Mouse (Mus musculus) c-Kit-positive CD71-positive TER-119-positive erythroid progenitor cells, embryonic 14.5 days (primary cell): Measurements from ENCODE around the gene Mfsd6.
"Not testable (repeated sequence)": the region's sequence is repeated elsewhere in the genome, so short reads cannot be mapped to it uniquely, and the experiment has no call there.

Experiments
- DNase-seq: peaks from one replicate; pipeline ENCODE4 v3.0.0-alpha.2; 2013; ENCODE audit warnings: low spot score

Mfsd6 gene

DNA sequence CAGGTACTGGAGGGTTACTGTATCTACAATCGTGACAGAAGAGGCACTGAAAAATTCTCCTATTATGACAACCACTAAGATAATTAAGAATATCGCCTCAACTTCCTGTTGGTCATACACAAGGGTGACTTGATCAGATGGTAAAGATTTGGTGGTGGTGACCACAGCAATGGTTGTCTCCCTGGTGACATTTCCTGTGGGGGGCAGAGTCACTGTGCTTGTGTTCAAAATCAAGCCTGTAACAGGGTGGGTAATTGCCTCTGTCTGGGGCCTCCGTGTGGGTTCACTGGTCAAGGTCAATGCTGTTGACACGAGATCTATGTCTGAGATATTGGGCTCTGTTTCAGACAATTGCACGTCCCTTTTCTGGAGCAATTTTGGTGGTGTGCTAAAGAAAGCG lies 18.5 kb downstream of the Mfsd6 start:
- no peak for DNase-seq

DNA sequence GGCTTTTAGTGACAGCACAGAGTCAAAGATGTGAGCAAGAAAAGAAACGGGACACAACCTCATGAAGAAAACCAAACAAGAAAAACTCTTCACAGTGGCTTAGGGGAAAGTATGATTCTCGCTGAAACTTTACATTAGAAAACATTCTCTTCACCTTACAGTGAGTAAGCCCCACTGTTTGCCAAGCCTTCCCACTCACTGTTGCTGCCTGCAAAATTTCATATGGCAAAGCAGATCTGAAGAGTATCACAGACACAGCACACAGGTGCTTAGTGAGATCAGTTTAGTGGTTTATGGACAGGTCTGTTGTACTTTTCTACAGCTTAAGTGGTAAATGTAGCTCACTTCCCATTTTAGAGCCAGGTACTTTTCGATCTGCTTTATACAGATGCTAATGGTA lies 20.2 kb downstream of the Mfsd6 start:
- DNase-seq = no peak

DNA sequence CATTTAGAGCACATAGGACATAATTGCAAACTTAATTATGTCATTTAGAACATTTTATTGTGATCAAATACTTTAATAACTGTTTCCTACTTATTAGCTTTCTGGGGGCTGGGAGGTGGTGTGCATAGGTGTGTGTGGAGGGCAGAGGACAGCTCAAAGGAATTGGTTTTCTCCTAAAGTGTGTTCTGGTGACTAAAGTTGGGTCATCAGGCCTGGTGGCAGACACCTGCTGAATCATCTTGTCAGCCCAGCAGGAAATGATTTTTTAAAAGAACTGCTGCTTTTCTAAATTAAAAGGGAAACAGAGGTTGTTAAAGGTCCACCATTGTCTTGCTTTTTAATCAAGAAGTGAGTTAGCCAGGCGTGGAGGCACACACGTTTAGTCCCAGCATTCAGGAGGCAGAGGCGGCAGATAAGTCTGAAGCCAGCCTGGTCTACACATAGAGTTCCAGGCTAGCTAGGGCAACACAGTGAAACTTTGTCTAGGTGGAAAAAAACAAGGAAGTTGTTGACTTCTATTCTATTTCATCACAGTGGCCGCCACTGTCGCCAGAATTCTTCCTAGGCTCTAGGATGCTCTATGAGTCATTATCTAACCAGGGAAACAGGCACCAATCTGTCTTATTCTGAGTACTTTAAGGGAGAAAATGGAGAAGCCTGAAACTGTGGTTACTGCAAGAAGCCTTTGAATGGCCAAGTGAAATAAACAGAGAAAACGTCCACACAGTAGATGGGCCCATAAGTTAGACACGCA lies 24.3 kb downstream of the Mfsd6 start:
- no peak for DNase-seq

DNA sequence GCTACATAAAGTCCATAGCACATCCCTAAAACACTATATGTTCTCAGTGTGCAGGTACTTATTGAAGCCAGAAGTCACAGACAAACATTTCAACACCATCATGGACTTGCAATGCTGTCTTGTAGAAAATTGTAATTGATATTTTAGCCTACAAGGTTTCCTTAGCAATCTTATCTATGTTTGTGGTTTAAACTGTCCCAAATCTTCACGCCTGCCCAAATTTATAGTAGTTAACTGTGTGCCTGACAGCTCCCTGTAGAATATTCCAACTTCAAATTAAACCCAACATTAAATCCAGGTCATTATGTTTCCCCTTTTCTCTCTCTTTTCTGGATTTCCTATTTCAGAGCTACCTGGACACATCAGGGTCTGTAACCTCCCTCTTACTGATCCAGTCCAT lies 25.3 kb downstream of the Mfsd6 start:
- DNase-seq = no peak

DNA sequence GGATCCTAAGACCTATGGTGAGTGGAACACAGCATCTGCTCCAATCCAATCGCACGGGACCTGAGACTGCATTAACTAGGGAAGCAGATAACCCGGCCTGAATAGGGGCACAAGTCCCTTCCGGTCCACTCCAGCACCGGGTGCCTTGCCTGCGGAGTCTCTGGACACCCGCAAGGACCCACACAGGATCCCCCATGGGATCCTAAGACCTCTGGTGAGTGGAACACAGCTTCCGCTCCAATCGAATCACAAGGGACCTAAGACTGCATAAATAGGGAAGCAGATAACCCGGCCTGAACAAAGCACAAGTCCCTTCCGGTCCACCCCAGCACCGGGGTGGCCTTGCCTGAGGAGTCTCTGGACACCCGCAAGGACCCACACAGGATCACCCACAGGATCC lies 32.8 kb downstream of the Mfsd6 start:
- not testable (repeated sequence) for DNase-seq

DNA sequence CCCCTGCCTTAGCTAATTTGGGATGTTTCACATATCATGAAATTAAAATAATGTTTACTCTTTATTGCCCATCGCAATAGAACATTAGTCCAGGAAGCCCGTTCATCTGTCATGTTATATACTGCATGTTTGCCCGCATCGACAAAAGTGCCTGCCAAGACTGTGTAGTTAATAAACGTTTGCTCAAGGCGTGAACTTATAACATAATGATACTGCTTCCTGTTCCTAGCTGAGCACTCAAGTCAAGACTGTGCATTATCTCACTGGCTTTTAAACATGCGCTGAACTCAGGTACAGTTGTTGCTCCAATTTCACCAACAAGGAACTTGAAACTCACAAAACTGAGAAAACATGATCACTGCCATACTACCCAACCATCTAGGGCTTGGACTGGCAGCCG lies 39.6 kb downstream of the Mfsd6 start:
- no peak for DNase-seq

DNA sequence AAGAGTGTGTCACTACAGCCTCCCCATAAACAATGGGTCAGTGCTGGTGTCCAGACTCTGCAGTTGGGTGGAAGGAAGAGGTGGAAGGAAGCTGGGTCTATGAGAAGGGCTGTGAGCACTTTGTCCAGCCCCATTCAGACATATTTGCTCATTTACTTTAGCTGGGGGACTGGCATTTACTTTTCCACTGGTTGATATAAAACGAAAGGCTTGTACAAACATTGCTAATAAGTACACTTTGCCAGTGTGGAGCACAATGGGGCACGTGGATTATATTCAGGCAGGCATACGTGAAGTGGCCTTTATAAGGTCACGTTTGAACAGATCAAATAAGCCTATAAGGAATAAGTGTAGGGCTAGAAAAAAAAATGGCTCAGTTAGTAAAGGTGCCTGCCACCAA lies 43.7 kb downstream of the Mfsd6 start:
- DNase-seq = no peak

DNA sequence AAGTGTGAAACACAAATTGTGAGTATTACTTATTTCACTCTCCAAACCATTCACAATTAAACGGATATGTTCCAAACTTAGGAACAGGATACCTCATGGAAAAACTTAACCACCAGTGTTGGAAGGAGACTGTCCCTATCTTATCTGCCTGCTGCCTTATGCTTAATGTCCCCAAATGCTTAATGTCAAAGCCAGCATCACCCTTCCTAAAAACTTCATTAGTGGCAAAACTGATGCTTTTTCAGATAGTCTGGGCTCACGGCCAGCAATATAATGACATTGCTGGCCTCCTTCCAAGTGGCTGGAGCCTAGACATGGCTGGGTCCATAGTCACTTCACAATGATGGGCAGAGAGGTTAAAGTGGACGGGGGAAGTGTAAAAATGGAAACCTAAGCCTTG lies 50.6 kb downstream of the Mfsd6 start:
- no peak for DNase-seq

DNA sequence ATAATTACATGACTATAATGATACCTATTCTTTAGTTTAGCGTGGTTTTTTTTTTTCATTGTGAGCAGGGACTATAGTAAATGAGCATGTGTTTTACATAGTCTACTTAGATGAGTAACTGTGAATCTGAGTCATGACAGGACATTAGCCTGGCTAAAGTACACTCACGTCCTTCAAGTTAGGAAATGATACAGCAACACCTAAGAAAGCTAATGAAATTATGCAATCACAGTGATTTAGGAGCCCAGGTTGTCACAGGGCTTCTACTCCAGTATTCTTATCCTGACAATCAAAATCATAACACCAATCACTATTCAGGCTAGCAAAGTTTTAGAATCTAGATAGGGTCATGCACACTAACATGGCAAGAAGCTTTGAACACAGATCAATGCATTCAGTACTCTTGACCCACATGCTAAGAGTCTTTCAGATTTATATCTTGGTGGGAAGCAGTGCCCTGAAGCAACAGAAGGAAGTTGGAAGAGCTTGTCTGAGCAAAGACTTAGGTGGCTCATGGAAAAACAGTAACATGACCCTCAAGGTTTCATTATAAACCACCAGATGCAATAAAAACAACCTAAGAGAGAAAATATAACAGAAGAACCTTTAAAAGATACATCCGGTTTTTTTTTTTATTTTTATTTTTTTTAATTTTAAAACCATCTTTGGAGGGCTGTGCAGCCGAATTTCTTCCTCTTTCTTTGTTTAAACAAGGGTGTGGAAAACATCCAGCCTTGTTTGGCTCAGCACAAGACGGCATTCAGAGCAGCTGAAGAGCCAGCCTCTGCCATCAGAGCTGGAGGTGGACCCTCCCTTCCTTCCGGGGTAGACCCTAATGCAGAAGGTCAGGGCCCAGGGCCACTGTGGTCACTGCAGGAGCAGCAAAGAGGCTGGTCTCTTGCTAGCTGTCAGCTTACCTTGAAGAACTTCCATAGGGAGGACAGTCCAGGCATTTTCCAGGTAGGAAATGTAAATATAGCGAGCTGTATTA lies 51.4 kb downstream of the Mfsd6 start:
- DNase-seq = no peak

DNA sequence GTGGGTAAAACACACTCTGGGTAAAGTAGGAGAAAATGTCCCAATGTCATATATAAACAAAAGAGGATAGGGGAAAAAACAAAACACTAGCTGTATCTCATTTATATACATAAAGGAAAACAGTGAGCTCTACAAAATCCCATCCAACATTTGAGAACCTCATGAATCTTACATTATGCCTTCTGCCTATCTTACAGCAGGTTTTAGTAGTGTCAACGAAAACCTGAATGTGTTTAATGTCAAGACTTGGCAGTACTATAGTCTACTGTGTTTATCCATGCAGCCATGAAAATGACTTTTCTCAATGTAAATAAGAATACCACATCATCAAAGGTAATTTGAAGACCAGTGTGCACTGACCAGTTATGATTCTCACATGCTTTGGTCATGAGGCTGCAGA lies 57.3 kb downstream of the Mfsd6 start:
- DNase-seq = no peak

DNA sequence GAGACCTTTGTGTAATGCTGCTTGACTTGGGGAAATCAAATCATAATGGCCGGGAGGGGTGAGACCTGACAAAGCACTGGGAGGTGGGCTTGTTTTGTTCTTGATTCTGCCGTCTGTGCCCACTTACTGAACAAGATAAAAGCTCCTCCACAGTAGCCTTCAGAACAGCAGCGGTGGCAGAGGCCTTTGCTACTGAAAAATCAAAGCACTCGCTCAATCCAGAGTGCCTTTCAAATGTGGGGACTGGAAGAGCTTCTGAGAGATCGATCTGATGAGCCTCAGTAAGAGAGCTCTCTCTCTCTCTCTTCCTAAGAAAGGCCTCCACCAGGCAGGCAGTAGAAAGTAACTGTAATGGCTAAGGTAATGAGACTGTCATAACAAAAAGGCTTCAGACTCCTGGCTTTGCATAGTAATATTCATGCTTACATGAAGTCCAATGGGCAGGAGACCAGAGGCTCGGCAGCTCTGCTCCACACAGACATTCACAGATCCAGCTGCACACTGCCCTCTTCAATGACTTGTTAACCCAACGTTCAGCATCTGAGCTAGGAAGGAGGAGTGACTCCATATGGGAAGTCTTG lies 58.4 kb downstream of the Mfsd6 start:
- no peak for DNase-seq

DNA sequence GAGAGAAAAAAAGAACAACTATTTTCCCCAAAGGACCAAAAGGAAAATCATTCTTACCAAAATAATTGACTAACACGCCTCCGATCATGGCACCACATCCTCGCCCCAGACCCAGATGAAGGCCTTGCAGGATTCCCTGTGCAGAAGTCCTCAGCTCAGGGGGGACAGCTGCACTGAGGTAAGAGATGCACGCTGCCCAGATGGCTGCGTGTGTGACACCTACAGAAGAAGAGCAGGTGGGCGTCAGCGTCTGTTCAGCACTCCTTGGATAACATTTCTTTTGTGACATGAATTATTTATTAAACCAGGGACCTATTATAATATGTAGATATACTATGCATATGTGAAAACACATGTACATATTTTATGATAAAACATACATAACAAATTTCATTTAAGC lies 64.0 kb downstream of the Mfsd6 start:
- DNase-seq = no peak

DNA sequence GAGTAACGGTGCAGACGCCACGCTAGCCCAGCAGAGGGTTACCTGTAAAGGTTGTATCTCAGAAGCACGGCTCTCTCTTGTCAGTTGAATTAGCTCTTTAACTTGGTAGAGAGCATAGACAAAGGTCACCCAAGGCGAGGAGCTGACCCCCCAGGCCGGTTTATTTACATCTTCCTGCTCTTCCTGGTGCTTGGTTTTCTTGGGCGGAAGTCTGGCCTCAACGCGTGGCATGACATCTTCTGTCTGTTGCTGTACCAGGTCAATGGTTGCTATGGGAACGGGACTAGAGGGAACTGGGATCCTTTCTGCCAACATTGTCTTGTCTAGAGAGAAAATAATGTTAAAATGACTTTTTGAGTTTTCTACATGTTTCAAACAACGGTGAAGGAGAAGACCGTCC lies 66.5 kb downstream of the Mfsd6 start:
- DNase-seq = no peak

DNA sequence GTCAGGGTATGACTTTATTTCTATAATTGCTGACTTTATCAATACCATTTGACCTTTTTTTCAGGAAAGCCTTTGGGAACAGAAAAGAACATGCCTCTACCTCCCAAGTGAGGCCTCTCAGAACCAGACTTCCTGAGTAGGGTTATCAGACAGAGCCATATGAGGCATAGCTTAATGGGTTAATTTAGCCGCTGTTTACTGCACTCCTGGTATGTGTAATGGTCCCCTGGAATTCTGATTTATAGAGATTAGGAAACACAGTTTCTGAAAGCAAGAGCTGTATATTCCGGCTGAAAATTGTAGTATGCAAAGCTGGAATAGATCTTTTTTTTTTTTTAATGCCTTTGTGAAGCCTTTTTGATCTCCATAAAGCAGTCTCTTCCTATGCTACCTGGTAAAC lies 67.0 kb downstream of the Mfsd6 start:
- DNase-seq = no peak

DNA sequence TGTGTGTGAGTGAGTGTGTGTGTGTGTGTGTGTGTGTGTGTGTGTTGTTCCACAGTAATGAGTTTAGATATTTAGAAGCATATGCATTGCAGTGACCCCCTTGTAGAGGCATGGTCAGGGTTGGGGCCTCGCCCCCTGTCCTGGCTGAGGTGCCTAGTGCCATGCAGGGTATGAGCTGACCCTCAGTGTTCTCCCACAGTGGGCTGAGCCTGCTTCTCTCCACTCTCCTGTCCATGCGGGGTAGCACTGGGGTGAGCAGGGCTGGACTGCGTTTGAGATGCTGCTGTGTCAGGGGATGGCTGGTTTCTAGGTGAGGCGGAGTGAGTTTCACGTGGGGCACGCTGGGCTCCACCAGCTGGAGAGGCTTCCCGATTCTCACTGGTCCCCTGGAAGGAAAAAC lies 69.1 kb downstream of the Mfsd6 start:
- no peak for DNase-seq

DNA sequence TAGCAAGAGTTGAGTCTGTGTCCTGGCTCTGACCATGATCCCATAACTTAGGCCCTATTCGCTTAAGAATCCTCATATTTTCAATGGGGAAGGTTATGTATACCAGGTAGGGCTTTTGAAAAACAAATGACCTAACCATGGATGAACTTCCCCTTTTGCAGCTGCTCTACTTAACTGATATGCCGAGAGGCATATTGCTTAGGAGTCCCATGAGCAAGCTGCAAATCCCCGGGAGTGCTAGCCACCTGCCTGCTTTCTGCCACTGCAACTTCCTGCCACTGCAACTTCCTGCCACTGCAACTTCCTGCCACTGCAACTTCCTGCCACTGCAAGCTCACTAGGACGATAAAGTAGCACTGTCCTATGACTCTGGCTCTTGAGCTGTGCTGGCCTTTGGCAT lies 72.1 kb downstream of the Mfsd6 start:
- no peak for DNase-seq

DNA sequence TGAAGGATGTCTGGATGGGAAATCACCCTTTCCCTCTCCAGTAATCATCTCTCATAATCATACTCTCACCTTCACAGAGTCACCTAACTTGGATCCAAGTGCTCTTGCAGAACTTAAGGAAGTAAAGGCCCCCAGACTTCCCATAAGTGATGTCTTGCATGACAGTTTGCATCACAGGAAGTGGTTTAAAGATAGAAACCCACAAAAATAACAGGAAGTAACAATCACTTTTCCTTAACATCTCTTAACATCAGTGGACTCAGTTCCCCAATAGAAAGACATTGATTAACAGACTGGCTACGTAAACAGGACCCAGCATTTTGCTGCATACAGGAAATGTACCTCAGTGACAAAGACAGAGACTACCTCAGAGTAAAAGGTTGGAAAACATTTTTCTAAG lies 73.9 kb downstream of the Mfsd6 start:
- no peak for DNase-seq

DNA sequence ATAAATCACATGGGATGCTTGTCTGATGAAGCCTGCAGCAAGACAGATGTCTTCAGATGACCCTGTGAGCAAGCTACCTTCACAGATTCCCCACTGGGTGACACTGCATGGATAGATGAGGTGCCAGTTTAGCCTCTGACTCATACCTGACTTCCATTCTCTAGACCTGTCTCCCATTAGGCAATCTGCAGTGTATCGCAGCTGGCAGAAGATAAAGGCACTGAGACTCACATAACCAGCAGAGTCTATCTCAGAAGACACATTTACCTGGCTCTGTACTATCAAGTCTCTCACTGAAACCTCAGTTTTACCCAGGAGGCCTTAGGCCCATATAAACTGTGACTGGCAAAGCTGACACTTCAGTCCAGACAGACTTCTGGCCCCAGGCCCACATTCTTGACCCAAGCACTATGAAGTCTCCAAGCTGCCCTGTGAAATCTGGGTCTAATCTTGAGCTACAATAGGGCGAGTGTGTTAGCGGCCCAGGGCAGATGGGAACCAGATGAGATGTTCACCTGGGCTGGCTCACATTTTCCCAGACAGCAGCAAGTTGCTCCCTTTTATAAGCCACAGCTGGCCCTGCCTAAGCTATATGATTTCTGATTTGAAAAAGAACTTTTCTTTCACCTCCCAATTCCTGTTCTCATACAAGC lies 74.5 kb downstream of the Mfsd6 start:
- DNase-seq = no peak

DNA sequence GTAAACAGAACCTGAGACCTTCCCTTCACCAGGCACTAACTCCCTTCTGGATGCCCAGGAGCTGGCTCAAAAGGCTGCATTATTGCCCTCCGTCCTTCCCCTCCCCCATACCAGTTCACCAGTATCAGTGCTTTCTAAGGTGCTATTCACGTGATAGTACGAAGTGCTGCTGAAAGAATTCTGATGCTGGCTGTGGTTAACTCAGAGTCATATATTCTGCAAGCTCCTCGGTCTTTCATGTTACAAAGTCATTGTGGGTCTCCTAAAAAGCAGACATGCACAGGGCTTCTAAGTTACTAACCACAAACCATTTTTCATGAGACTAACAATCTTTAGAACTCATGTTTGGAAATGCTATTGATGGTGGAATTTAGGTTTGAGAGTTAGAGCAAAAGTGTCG lies 77.2 kb downstream of the Mfsd6 start:
- no peak for DNase-seq

DNA sequence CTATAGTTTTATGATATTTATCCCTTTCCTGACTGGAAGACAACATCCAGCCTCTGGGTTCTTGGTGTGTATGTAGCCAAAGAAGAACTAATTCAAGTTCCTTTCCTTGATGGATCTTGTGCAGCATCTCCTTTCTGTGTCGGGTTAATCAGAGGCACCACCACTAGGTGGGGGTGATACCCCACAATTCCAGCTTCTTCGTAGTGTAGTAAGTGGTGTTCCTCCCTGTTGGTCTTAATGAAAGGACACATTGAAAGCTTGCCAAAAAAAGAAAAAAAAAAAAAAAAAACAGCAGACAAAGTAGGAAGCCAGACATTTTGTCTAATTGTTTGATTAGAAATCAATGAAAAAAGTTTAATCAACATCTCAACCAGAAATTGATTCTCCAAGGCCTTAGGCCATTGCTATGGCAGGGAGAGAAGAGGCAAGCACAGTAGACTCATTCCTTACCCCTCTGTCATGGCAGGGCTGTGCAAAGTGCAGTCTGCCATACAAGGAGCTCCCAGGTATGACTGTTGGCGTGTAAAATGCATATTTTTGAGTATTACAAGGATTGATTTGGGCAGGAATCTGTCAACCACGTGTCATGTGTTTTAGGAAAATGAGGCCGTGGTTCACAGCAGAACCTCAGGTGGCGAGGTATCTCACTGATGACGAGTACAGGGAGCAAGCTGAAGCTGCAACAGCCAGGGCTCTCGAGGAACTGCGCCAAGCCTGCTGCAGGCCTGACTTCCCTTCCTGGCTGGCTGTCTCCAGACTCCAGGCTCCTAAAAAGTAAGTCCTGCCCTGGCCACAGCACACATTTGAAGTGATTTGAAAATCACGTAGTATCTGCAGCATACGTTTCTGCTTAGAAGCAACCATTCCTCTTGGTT lies 78.9 kb downstream of the Mfsd6 start:
- peak; percentile 15 for DNase-seq

DNA sequence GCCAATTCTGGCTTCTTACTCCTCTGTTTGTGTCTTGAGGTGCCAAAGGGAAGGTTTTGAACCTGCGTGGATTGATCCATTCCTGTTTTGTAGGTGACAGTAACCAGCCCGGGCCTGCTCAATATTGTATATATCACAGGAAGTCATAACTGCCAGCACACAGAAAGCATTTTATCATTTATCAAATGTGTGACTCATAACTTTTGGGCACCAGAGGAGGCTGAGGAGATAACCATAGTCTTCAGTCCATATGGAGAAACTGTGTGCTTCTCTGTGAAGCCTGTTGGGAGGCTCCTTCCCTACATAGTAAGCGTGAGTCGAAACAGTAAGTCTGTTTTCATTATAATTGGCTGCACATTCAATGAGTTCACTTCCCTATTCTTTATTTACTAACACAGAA lies 86.5 kb downstream of the Mfsd6 start:
- no peak for DNase-seq

DNA sequence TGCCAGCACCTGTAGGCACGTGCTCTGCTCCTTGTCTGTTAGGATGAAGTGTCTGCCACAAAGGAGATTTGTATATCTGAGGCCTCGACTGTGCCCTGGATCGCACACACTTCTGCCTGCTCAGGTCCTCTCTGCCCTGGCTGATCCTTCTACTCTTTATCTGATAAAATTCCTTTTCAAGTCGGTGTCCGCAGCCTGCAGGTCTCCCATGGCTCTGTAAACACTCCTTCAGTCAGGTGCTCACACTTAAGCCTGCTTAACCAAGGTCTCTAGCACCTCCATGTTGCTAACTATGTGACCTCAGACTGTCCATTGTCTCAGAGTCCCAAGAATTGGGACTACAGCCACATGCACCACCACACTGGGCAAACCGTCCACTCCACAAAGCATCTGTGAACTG lies 87.0 kb downstream of the Mfsd6 start:
- DNase-seq = no peak
